Mouse (Mus musculus): ENCODE results near the gene Eprs. TPM values are rescaled to one million over a fixed set of nuclear protein-coding genes. Genes with fewer than 3 reads are reported as not detected.

The Eprs gene
- total and polyA plus RNA-seq, 3 experiments = 208 to 234 (median 223) TPM

DNA sequence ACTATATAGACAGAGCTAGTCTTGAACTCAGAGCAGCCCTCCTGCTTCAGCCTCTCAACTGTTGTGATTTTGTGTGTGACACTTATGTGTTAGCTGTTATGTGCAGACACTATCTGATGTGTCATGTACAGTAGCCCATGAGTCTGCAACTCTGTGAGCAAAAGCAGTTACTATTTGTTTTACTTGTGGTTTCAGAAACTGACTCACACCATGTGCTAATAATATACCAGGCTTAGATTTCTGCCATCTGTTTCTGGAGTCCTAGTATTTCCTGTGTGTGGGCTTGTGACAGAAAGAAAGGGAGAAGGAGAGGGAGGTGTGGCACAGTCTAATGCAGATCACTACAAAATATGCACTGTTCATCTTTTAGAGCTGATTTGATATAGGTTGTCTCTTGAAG, 13.5 kb downstream of the Eprs start:
- H3K27ac ChIP-seq (ENCODE audit: insufficient read depth, low read depth) = peak overlapping the region; percentile 85

DNA sequence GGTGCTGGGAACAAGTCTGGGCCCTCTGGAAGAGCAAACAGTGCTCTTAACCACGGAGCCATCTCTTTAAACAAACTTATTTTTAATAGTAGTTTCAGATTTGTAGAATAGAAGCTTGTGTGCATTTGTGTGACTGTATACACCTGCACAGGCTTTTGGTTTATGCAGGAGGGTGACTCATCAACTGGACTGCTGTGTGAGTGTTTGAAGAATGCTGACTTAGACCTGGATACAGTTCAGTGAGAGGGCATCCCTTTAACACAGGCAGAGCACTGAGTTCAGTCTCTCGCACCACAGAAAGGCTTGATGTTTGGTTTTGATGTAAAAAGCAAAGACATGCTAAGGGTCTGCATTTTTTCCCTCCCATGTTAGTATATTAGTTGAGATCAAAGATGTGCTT, 14.6 kb downstream of the Eprs start:
- in situ Hi-C loops (cut with MboI; ENCODE audit: low pct_ligation_motif_present, low pct_unique_long_range_greater_than_20kb, low sequenced_read_pairs) (no loop called here), dilution Hi-C loops (cut with MboI; ENCODE audit: extremely low pct_ligation_motif_present, extremely low pct_unique_long_range_greater_than_20kb, low sequenced_read_pairs) (no loop called here)
- Histone ChIP-seq H3K4me3 (replicated peaks in 1 of 3; ENCODE audit: low read depth in 2 of 3, low read length in 2 of 3, poor library complexity in 1 of 3) (no peak overlapping the region), H3K4me2 (ENCODE audit: insufficient read depth, low read depth, poor library complexity, severe bottlenecking) (no peak overlapping the region), H3K27me3 (replicated peaks) (no peaks in the 10 kb centered on the region), H3K9me3 (replicated peaks; ENCODE audit: low read length) (no peaks in the 10 kb centered on the region), H3K4me1 (ENCODE audit: control insufficient read depth in 1 of 2, insufficient read depth in 2 of 2) (peaks cover 6 to 17% of the 10 kb centered on the region in 2 experiments), H3K9ac (ENCODE audit: insufficient read depth, low read depth) (no peak overlapping the region), H3K27ac (ENCODE audit: insufficient read depth, low read depth) (no peak overlapping the region), H3K36me3 (replicated peaks in 1 of 2; ENCODE audit: control insufficient read depth in 1 of 2, insufficient read depth in 1 of 2, low read length in 1 of 2) (peaks cover 74 to 96% of the 10 kb centered on the region in 2 experiments), H3K79me2 (replicated peaks; ENCODE audit: control insufficient read depth, extremely low read depth, insufficient read depth, poor library complexity, severe bottlenecking) (peaks cover 52% of the 10 kb centered on the region)
- no peak for DNase-seq (ENCODE audit: extremely low read depth)
- TF ChIP-seq POLR2A (IDR thresholded peaks at IDR 0.05; ENCODE audit: low read depth, low read length) (no peak), CHD1 (IDR thresholded peaks at IDR 0.05; ENCODE audit: low read depth, low read length) (no peak), NRF1 (IDR thresholded peaks at IDR 0.05; ENCODE audit: low read depth, low read length) (no peak), JUND (conservative IDR thresholded peaks at IDR 0.05; ENCODE audit: low read depth, low read length) (no peak), ELF1 (IDR thresholded peaks at IDR 0.05; ENCODE audit: low read depth, low read length) (no peak), SIN3A (IDR thresholded peaks at IDR 0.05; ENCODE audit: low read length) (no peak), CHD2 (IDR thresholded peaks at IDR 0.05; ENCODE audit: low read length) (no peak), CTCF (conservative IDR thresholded peaks at IDR 0.05 in 1 of 2, IDR thresholded peaks at IDR 0.05 in 1 of 2; ENCODE audit: low read depth in 2 of 2, low read length in 2 of 2) (no peak), POLR2AphosphoS2 (IDR thresholded peaks at IDR 0.05; ENCODE audit: low read depth, low read length) (no peak), SMC3 (IDR thresholded peaks at IDR 0.05; ENCODE audit: low read depth, low read length) (no peak), NELFE (IDR thresholded peaks at IDR 0.05; ENCODE audit: low read depth, low read length) (no peak), KAT2A (IDR thresholded peaks at IDR 0.05; ENCODE audit: insufficient replicate concordance, low read length) (no peak), UBTF (IDR thresholded peaks at IDR 0.05; ENCODE audit: low read depth, low read length) (no peak), EP300 (IDR thresholded peaks at IDR 0.05; ENCODE audit: low read length) (no peak)

More for the DNA sequence above, 13.5 kb downstream of the Eprs start:
- peaks cover 6 to 17% of the 10 kb centered on the region in 2 experiments for H3K4me1 ChIP-seq (ENCODE audit: control insufficient read depth in 1 of 2, insufficient read depth in 2 of 2)
- H3K36me3 ChIP-seq (replicated peaks in 1 of 2; ENCODE audit: control insufficient read depth in 1 of 2, insufficient read depth in 1 of 2, low read length in 1 of 2) = peaks cover 76 to 96% of the 10 kb centered on the region in 2 experiments
- no peak overlapping the region for H3K9ac ChIP-seq (ENCODE audit: insufficient read depth, low read depth)
- peaks cover 57% of the 10 kb centered on the region for H3K79me2 ChIP-seq (replicated peaks; ENCODE audit: control insufficient read depth, extremely low read depth, insufficient read depth, poor library complexity, severe bottlenecking)
- dilution Hi-C loops (cut with MboI; ENCODE audit: extremely low pct_ligation_motif_present, extremely low pct_unique_long_range_greater_than_20kb, low sequenced_read_pairs) (no loop called here), in situ Hi-C loops (cut with MboI; ENCODE audit: low pct_ligation_motif_present, low pct_unique_long_range_greater_than_20kb, low sequenced_read_pairs) (no loop called here)
- H3K27me3 ChIP-seq (replicated peaks) = no peaks in the 10 kb centered on the region
- TF ChIP-seq MXI1 (IDR thresholded peaks at IDR 0.05; ENCODE audit: low read depth, low read length) = peak; percentile 85
- TF ChIP-seq USF2 (conservative IDR thresholded peaks at IDR 0.05; ENCODE audit: low read depth, low read length) = no peak
- no peak for TF ChIP-seq PAX5 (IDR thresholded peaks at IDR 0.05; ENCODE audit: low read length)
- TF ChIP-seq POLR2AphosphoS2 (IDR thresholded peaks at IDR 0.05; ENCODE audit: low read depth, low read length) = no peak
- TF ChIP-seq KAT2A (IDR thresholded peaks at IDR 0.05; ENCODE audit: insufficient replicate concordance, low read length) = no peak
- peak; percentile 76; the same call in 1 of the 2 replicates for TF ChIP-seq SIN3A (IDR thresholded peaks at IDR 0.05; ENCODE audit: low read length)
- no peak for TF ChIP-seq TCF12 (IDR thresholded peaks at IDR 0.05; ENCODE audit: low read depth, low read length)
- no peak for TF ChIP-seq ZKSCAN1 (IDR thresholded peaks at IDR 0.05; ENCODE audit: borderline replicate concordance, low read depth, low read length)
- TF ChIP-seq ZMIZ1 (IDR thresholded peaks at IDR 0.05; ENCODE audit: low read depth, low read length) = no peak
- no peak for TF ChIP-seq MAX (IDR thresholded peaks at IDR 0.05; ENCODE audit: low read length)
- peak; percentile 73 for TF ChIP-seq ETS1 (conservative IDR thresholded peaks at IDR 0.05; ENCODE audit: low read depth, low read length)
- no peak for TF ChIP-seq RCOR1 (conservative IDR thresholded peaks at IDR 0.05; ENCODE audit: low read depth, low read length)
- no peak for TF ChIP-seq CHD2 (IDR thresholded peaks at IDR 0.05; ENCODE audit: low read length)
- no peak for TF ChIP-seq GABPA (IDR thresholded peaks at IDR 0.05; ENCODE audit: insufficient replicate concordance, low read depth, low read length)
- no peak for TF ChIP-seq RAD21 (IDR thresholded peaks at IDR 0.05; ENCODE audit: low read depth, low read length)
- TF ChIP-seq ZC3H11A (IDR thresholded peaks at IDR 0.05; ENCODE audit: low read depth, low read length) = no peak
- TF ChIP-seq E2F4 (IDR thresholded peaks at IDR 0.05; ENCODE audit: insufficient replicate concordance, low read depth, low read length) = no peak
- peak; percentile 33; the same call in 1 of the 2 replicates for TF ChIP-seq JUND (conservative IDR thresholded peaks at IDR 0.05; ENCODE audit: low read depth, low read length)
- TF ChIP-seq ELF1 (IDR thresholded peaks at IDR 0.05; ENCODE audit: low read depth, low read length) = no peak
- peak; percentile 66 for TF ChIP-seq IRF4 (IDR thresholded peaks at IDR 0.05; ENCODE audit: low read depth, low read length)
- no peak for TF ChIP-seq POLR2A (IDR thresholded peaks at IDR 0.05; ENCODE audit: low read depth, low read length)
- no peak for TF ChIP-seq HCFC1 (IDR thresholded peaks at IDR 0.05; ENCODE audit: low read depth, low read length)
- no peak for TF ChIP-seq NRF1 (IDR thresholded peaks at IDR 0.05; ENCODE audit: low read depth, low read length)
- no peak for TF ChIP-seq MAZ (IDR thresholded peaks at IDR 0.05; ENCODE audit: low read depth, low read length)
- TF ChIP-seq BHLHE40 (IDR thresholded peaks at IDR 0.05; ENCODE audit: low read depth, low read length) = peak; percentile 30; the same call in 1 of the 2 replicates
- no peak for TF ChIP-seq CTCF (conservative IDR thresholded peaks at IDR 0.05 in 1 of 2, IDR thresholded peaks at IDR 0.05 in 1 of 2; ENCODE audit: low read depth in 2 of 2, low read length in 2 of 2)
- TF ChIP-seq MYC (IDR thresholded peaks at IDR 0.05; ENCODE audit: low read depth, low read length) = 0 out of 2 replicates have a peak, but pooled peaks have one; percentile 25
- no peak for TF ChIP-seq USF1 (IDR thresholded peaks at IDR 0.05; ENCODE audit: low read depth, low read length)
- no peak for TF ChIP-seq TBP (conservative IDR thresholded peaks at IDR 0.05; ENCODE audit: low read depth, low read length)
- 0 out of 2 replicates have a peak, but pooled peaks have one; percentile 16 for TF ChIP-seq JUN (IDR thresholded peaks at IDR 0.05; ENCODE audit: insufficient read depth, low read depth, low read length)
- TF ChIP-seq CHD1 (IDR thresholded peaks at IDR 0.05; ENCODE audit: low read depth, low read length) = no peak
- no peak for TF ChIP-seq UBTF (IDR thresholded peaks at IDR 0.05; ENCODE audit: low read depth, low read length)
- peak; percentile 44; the same call in 1 of the 2 replicates for TF ChIP-seq EP300 (IDR thresholded peaks at IDR 0.05; ENCODE audit: low read length)
- TF ChIP-seq NELFE (IDR thresholded peaks at IDR 0.05; ENCODE audit: low read depth, low read length) = no peak
- TF ChIP-seq MAFK (IDR thresholded peaks at IDR 0.05; ENCODE audit: insufficient replicate concordance, low read length) = 0 out of 2 replicates have a peak, but pooled peaks have one; percentile 67
- TF ChIP-seq MEF2A (IDR thresholded peaks at IDR 0.05; ENCODE audit: borderline replicate concordance, low read depth, low read length) = peak; percentile 77; the same call in 1 of the 2 replicates
- TF ChIP-seq SMC3 (IDR thresholded peaks at IDR 0.05; ENCODE audit: low read depth, low read length) = no peak
- no peak for TF ChIP-seq ZNF384 (IDR thresholded peaks at IDR 0.05; ENCODE audit: low read depth, low read length)
- no peaks in the 10 kb centered on the region for H3K9me3 ChIP-seq (replicated peaks; ENCODE audit: low read length)
- H3K4me2 ChIP-seq (ENCODE audit: insufficient read depth, low read depth, poor library complexity, severe bottlenecking) = no peak overlapping the region
- no peak overlapping the region for H3K4me3 ChIP-seq (replicated peaks in 1 of 3; ENCODE audit: low read depth in 2 of 3, low read length in 2 of 3, poor library complexity in 1 of 3)
- DNase-seq (ENCODE audit: extremely low read depth) = peak; percentile 53
